8 mouse cellular contexts compared by ENCODE assay signal in the genomic region with DNA sequence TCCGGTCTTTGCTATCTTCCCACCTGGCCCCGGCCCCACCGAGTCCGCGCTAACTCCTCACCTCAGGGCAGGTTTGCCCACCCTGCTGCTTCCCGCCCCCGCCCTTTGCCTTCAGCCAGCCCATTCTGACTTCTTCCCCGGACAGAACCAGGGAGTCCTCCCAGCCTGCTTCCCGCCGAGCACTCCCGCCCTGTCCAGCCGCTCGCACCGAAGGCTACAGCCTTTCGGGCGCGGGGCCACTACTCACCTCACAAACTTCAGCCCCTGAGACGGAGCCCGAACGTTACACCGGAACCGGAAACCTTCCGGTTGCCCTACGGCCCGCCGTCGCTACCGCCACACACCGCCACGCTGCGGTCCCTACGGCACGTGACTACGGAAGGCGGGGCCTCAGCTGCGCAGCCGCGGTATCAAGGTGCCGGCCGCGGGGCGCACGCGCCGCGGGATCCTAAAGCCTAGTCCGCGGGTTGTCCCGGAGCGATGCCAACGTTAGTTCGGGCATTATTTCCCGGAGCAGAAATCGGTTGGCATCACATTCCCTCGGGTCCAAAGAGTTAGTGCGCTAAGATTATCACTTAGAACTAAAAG. TPM values are rescaled to one million over a fixed set of nuclear protein-coding genes. Genes with fewer than 3 reads are reported as not detected.
DNase-seq lines count a peak whose midpoint lies in the region; ATAC-seq and TF ChIP-seq lines count a peak whose summit lies in the region.

Gene Prpf3 (minus strand): TSS at position 384 of the 588 bp plus-strand sequence.

- no peak for TF ChIP-seq EP300 in liver, embryonic 14.5 days (IDR thresholded peaks at IDR 0.05; ENCODE audit: low read depth)
- no peak for TF ChIP-seq EP300 in stomach, postnatal 0 days (optimal IDR thresholded peaks at IDR 0.05)

- peak; percentile 87 for DNase-seq in c-Kit-negative CD71-positive TER-119-positive erythroid progenitor cells, embryonic 14.5 days (ENCODE audit: low read depth, low spot score)
- DNase-seq in forebrain, embryonic 10.5 days (ENCODE audit: extremely low spot score, low spot score), result peak; percentile 93
- DNase-seq in kidney, postnatal 25 days, result peak; percentile 96 to 97
- DNase-seq in liver, embryonic 14.5 days (ENCODE audit: low read depth in 3 of 3, low spot score in 3 of 3), result peak; percentile 83 to 86 (median 84)
- peak; percentile 96 for DNase-seq in neural tube, embryonic 11.5 days (ENCODE audit: low spot score)
- DNase-seq in stomach, postnatal 0 days (ENCODE audit: low spot score), result peak; percentile 95

- peaks cover 31% of the 10 kb centered on the region for H3K36me3 ChIP-seq in forebrain, embryonic 10.5 days (replicated peaks)
- H3K36me3 ChIP-seq in heart, embryonic 15.5 days, result peaks cover 25% of the 10 kb centered on the region
- H3K36me3 ChIP-seq in liver, embryonic 14.5 days (replicated peaks; ENCODE audit: control insufficient read depth, insufficient read depth, low read depth), result peaks cover 24% of the 10 kb centered on the region
- peaks cover 5% of the 10 kb centered on the region for H3K36me3 ChIP-seq in neural tube, embryonic 11.5 days (ENCODE audit: control insufficient read depth, insufficient read depth, low read length)
- peaks cover 7% of the 10 kb centered on the region; the same call in 1 of the 2 replicates for H3K36me3 ChIP-seq in stomach, postnatal 0 days (ENCODE audit: control insufficient read depth, insufficient read depth, low read length)

- under 1% methylated on average over 56 of the region's 56 CpGs for WGBS in forebrain, embryonic 10.5 days
- under 1% methylated on average over 56 of the region's 56 CpGs for WGBS in heart, embryonic 15.5 days
- under 1% methylated on average over 56 of the region's 56 CpGs for WGBS in liver, embryonic 14.5 days (ENCODE audit: insufficient replicate concordance)
- WGBS in neural tube, embryonic 11.5 days, result under 1% methylated on average over 56 of the region's 56 CpGs
- under 1% methylated on average over 50 of the region's 56 CpGs for WGBS in stomach, postnatal 0 days

- peak within 1 kb of the TSS; percentile 78 for H3K4me2 ChIP-seq in heart, embryonic 15.5 days
- peak within 1 kb of the TSS; percentile 93 for H3K4me2 ChIP-seq in liver, embryonic 14.5 days (ENCODE audit: low read depth)
- H3K4me2 ChIP-seq in neural tube, embryonic 11.5 days (ENCODE audit: low read depth), result peak within 1 kb of the TSS; percentile 72
- H3K4me2 ChIP-seq in stomach, postnatal 0 days (replicated peaks; ENCODE audit: low read depth), result peak within 1 kb of the TSS; percentile 91

- peak within 1 kb of the TSS; percentile 93 for H3K27ac ChIP-seq in forebrain, embryonic 10.5 days
- H3K27ac ChIP-seq in heart, embryonic 15.5 days, result peak within 1 kb of the TSS; percentile 79
- peak within 1 kb of the TSS; percentile 77 for H3K27ac ChIP-seq in liver, embryonic 14.5 days
- peak within 1 kb of the TSS; percentile 56; the same call in 1 of the 2 replicates for H3K27ac ChIP-seq in neural tube, embryonic 11.5 days (ENCODE audit: low read depth, low read length)
- H3K27ac ChIP-seq in stomach, postnatal 0 days (replicated peaks), result peak within 1 kb of the TSS; percentile 70

- H3K4me3 ChIP-seq in forebrain, embryonic 10.5 days, result peak within 1 kb of the TSS; percentile 82
- H3K4me3 ChIP-seq in heart, embryonic 15.5 days, result peak within 1 kb of the TSS; percentile 82
- peak within 1 kb of the TSS; percentile 87 to 99 for H3K4me3 ChIP-seq in liver, embryonic 14.5 days (ENCODE audit: insufficient read depth in 1 of 2, low read depth in 2 of 2, low read length in 2 of 2)
- H3K4me3 ChIP-seq in neural tube, embryonic 11.5 days (ENCODE audit: low read depth, low read length), result peak within 1 kb of the TSS; percentile 89
- peak within 1 kb of the TSS; percentile 87 for H3K4me3 ChIP-seq in stomach, postnatal 0 days (ENCODE audit: low read depth, low read length)

- H3K27me3 ChIP-seq in forebrain, embryonic 10.5 days (ENCODE audit: poor library complexity, severe bottlenecking), result no peaks in the 10 kb centered on the region
- H3K27me3 ChIP-seq in heart, embryonic 15.5 days, result no peaks in the 10 kb centered on the region
- no peaks in the 10 kb centered on the region for H3K27me3 ChIP-seq in liver, embryonic 14.5 days (ENCODE audit: control insufficient read depth, insufficient read depth, low read length)
- H3K27me3 ChIP-seq in neural tube, embryonic 11.5 days (ENCODE audit: control insufficient read depth, insufficient read depth, low read length), result no peaks in the 10 kb centered on the region
- H3K27me3 ChIP-seq in stomach, postnatal 0 days (ENCODE audit: control insufficient read depth, insufficient read depth, low read length), result no peaks in the 10 kb centered on the region

- no peak for TF ChIP-seq CTCF in liver, embryonic 14.5 days (IDR thresholded peaks at IDR 0.05; ENCODE audit: low read depth)
- TF ChIP-seq CTCF in stomach, postnatal 0 days (IDR thresholded peaks at IDR 0.05; ENCODE audit: low read depth), result peak; percentile 20; the same call in 1 of the 2 replicates

- H3K9me3 ChIP-seq in forebrain, embryonic 10.5 days, result no peaks in the 10 kb centered on the region
- no peaks in the 10 kb centered on the region for H3K9me3 ChIP-seq in heart, embryonic 15.5 days (replicated peaks)
- no peaks in the 10 kb centered on the region for H3K9me3 ChIP-seq in liver, embryonic 14.5 days (ENCODE audit: control insufficient read depth, low read length)
- H3K9me3 ChIP-seq in neural tube, embryonic 11.5 days (ENCODE audit: control insufficient read depth, low read length), result no peaks in the 10 kb centered on the region
- no peaks in the 10 kb centered on the region for H3K9me3 ChIP-seq in stomach, postnatal 0 days (ENCODE audit: control insufficient read depth, low read length)

- peak within 1 kb of the TSS; percentile 93 for H3K9ac ChIP-seq in heart, embryonic 15.5 days
- peak within 1 kb of the TSS; percentile 77 for H3K9ac ChIP-seq in liver, embryonic 14.5 days (replicated peaks)
- H3K9ac ChIP-seq in neural tube, embryonic 11.5 days (ENCODE audit: low read length), result peak within 1 kb of the TSS; percentile 79
- H3K9ac ChIP-seq in stomach, postnatal 0 days (ENCODE audit: low read length), result peak within 1 kb of the TSS; percentile 92

- H3K4me1 ChIP-seq in forebrain, embryonic 10.5 days, result peaks cover 15% of the 10 kb centered on the region
- peaks cover 18% of the 10 kb centered on the region for H3K4me1 ChIP-seq in heart, embryonic 15.5 days (replicated peaks)
- peaks cover 18% of the 10 kb centered on the region in 2 experiments for H3K4me1 ChIP-seq in liver, embryonic 14.5 days (replicated peaks; ENCODE audit: control insufficient read depth in 2 of 2, insufficient read depth in 2 of 2, low read length in 1 of 2)
- peaks cover 7% of the 10 kb centered on the region; the same call in 1 of the 2 replicates for H3K4me1 ChIP-seq in neural tube, embryonic 11.5 days (ENCODE audit: control insufficient read depth, insufficient read depth, low read length)
- H3K4me1 ChIP-seq in stomach, postnatal 0 days (replicated peaks; ENCODE audit: control insufficient read depth, insufficient read depth), result no peaks in the 10 kb centered on the region

- ATAC-seq in CD4-positive, CD25-positive, alpha-beta regulatory T cell, adult 4 months, result peak; percentile 97
- ATAC-seq in heart, embryonic 15.5 days (replicated peaks; ENCODE audit: insufficient number of reproducible peaks, insufficient read depth, low FRiP score, low read depth), result peak; percentile 96
- peak; percentile 96 for ATAC-seq in liver, embryonic 14.5 days (ENCODE audit: insufficient read depth)
- peak; percentile 98 for ATAC-seq in neural tube, embryonic 11.5 days (ENCODE audit: insufficient read depth, low FRiP score, low TSS enrichment)
- peak; percentile 98 for ATAC-seq in stomach, postnatal 0 days (ENCODE audit: low FRiP score, low TSS enrichment)

RNA-seq across cellular contexts. Expression of gene Prpf3, which starts in this region (rescaled TPM):
- 10 to 100 TPM; 49.1 to 56.5 TPM for polyA plus RNA-seq in CD4-positive, CD25-positive, alpha-beta regulatory T cell, adult 4 months (2017; shearing (Covaris generic))
- 71.3 and 78.1 TPM in 2 replicates for polyA plus RNA-seq in forebrain, embryonic 10.5 days (2016; fragmentation: Nextera tagmentation; extraction: Ambion mirVana)
- polyA plus RNA-seq in heart, embryonic 15.5 days (2015; fragmentation: Nextera tagmentation; extraction: Ambion mirVana), result 27.5 and 31.0 TPM in 2 replicates
- polyA plus RNA-seq in liver, embryonic 14.5 days (2012; rRNA removed), result 9.9 and 18.9 TPM in 2 replicates
- 27.2 and 27.5 TPM in 2 replicates for polyA plus RNA-seq in liver, embryonic 14.5 days (2014; fragmentation: Nextera tagmentation; extraction: Ambion mirVana)
- 65.9 and 69.6 TPM in 2 replicates for polyA plus RNA-seq in neural tube, embryonic 11.5 days (2014; fragmentation: Nextera tagmentation; extraction: Ambion mirVana)
- polyA plus RNA-seq in stomach, postnatal 0 days (2015; fragmentation: Nextera tagmentation; extraction: Ambion mirVana), result 12.9 and 13.8 TPM in 2 replicates

Comparison
In these comparisons a context has a peak if more than half of its experiments do, and no peak if none do; other contexts are left out.
1. Peak in every context shown above with its lines: DNase-seq, ATAC-seq, H3K4me3 ChIP-seq and H3K27ac ChIP-seq.